Mouse (Mus musculus) CH12.LX (cell line): ENCODE results near the gene Nrxn3.

Source experiments
- CTCF ChIP-seq, 2 experiments: IDR thresholded peaks in 1 of 2; conservative IDR thresholded peaks in 1 of 2; 2 replicates each; pipeline ENCODE4 v1.5.1; 2011 to 2012; ENCODE audit warnings: low read depth in 2 of 2, low read length in 2 of 2, improper control_type of control experiment in 1 of 2, inconsistent platforms in 1 of 2, mild to moderate bottlenecking in 1 of 2, moderate library complexity in 1 of 2
- EP300 ChIP-seq: IDR thresholded peaks from 2 replicates; pipeline ENCODE4 v1.6.1; 2011; ENCODE audit warnings: low read length, improper control_type of control experiment
- JUND ChIP-seq: conservative IDR thresholded peaks from 2 replicates; pipeline ENCODE4 v1.6.1; 2011; ENCODE audit warnings: low read depth, low read length, improper control_type of control experiment
- KAT2A ChIP-seq: IDR thresholded peaks from 2 replicates; pipeline ENCODE4 v1.6.1; 2012; ENCODE audit warnings: low read length, improper control_type of control experiment, inconsistent platforms; ENCODE audit not compliant: insufficient replicate concordance
- MEF2A ChIP-seq: IDR thresholded peaks from 2 replicates; pipeline ENCODE4 v1.6.1; 2014; ENCODE audit warnings: low read depth, mild to moderate bottlenecking, inconsistent platforms, low read length, improper control_type of control experiment, borderline replicate concordance
- MYC ChIP-seq: IDR thresholded peaks from 2 replicates; pipeline ENCODE4 v1.6.1; 2011; ENCODE audit warnings: low read depth, mild to moderate bottlenecking, improper control_type of control experiment, low read length
- POLR2A ChIP-seq: IDR thresholded peaks from 2 replicates; pipeline ENCODE4 v1.6.1; 2011; ENCODE audit warnings: low read depth, mild to moderate bottlenecking, improper control_type of control experiment, low read length
- POLR2AphosphoS2 ChIP-seq: IDR thresholded peaks from 2 replicates; pipeline ENCODE4 v1.6.1; 2011; ENCODE audit warnings: low read depth, low read length, improper control_type of control experiment
- TBP ChIP-seq: conservative IDR thresholded peaks from 2 replicates; pipeline ENCODE4 v1.6.1; 2011; ENCODE audit warnings: low read depth, low read length, improper control_type of control experiment
- USF1 ChIP-seq: IDR thresholded peaks from 2 replicates; pipeline ENCODE4 v1.6.1; 2014; ENCODE audit warnings: low read depth, mild to moderate bottlenecking, inconsistent platforms, low read length, improper control_type of control experiment
- ZMIZ1 ChIP-seq: IDR thresholded peaks from 2 replicates; pipeline ENCODE4 v1.6.1; 2012; ENCODE audit warnings: low read depth, mild to moderate bottlenecking, inconsistent platforms, low read length, improper control_type of control experiment
- ZNF384 ChIP-seq: IDR thresholded peaks from 2 replicates; pipeline ENCODE4 v1.6.1; 2012; ENCODE audit warnings: low read depth, low read length, improper control_type of control experiment, inconsistent platforms

GRCm38 (mm10) chr12:90211410-90211809, 1488.7 kb downstream of the Nrxn3 start:
- TF ChIP-seq MYC (no peak), EP300 (no peak), CTCF (conservative IDR thresholded peaks at IDR 0.05 in 1 of 2, IDR thresholded peaks at IDR 0.05 in 1 of 2; ENCODE audit: low read depth in 2 of 2, low read length in 2 of 2) (no peak), KAT2A (no peak), USF1 (no peak), POLR2AphosphoS2 (no peak), POLR2A (no peak), JUND (no peak), TBP (no peak), ZNF384 (no peak), MEF2A (no peak), ZMIZ1 (no peak)
